Mouse (Mus musculus) B cell, adult 2 months (primary cell): ENCODE data around the gene B9d2.
"Not testable (repeated sequence)": the region's sequence is repeated elsewhere in the genome, so short reads cannot be mapped to it uniquely, and the experiment has no call there.

Source experiments
- DNase-seq, 2 experiments: peaks; one replicate each; pipeline ENCODE4 v3.0.0; 2022

B9d2 gene

DNA sequence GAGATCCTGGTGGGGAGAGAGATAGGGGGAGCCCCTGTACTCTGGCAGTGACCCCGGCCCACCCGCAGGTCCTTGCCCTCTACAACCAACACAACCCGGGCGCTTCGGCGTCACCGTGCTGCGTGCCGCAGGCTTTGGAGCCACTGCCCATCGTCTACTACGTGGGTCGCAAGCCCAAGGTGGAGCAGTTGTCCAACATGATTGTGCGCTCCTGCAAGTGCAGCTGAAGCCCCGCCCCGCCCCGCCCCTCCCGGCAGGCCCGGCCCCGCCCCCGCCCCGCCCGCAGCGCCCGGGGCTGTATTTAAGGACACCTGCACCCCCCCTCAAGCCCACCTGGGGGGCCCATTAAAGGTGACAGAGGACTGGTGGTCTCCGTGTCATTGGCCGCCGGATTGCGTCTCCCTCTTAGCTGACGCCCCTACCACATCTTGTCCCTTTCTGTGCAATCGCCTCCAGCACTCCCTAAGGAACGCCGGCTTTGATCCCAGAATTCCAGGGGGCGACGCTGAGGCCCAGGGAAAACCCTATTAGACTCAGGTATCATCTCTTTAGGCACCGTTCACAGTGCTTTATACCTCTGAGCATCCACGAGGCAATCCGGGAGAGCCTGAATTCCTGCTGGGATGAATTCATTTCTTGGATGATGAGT, 24.3 kb downstream of the B9d2 start:
- DNase-seq: no peak

DNA sequence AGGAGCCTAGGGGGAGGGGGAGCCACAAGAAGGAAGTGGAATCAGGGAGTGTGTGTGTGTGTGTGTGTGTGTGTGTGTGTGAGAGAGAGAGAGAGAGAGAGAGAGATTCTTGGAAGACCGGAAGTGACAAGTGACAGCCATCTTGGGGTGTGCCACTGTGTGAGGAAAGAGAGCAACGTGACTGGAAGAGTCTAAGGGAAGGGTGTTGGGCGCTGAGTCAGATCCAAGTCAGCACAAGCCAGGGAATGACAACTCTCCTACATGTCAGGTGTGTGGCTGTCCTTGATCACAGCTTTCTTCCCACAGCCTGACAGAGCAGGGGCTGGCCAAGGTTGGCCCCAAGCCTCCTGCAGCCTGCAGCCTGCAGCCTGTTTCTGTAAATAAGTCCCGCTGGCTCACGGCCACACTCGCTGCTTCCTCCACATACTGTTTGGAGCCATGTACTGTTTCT, 25.2 kb downstream of the B9d2 start:
- DNase-seq: peak; percentile 19 to 26

DNA sequence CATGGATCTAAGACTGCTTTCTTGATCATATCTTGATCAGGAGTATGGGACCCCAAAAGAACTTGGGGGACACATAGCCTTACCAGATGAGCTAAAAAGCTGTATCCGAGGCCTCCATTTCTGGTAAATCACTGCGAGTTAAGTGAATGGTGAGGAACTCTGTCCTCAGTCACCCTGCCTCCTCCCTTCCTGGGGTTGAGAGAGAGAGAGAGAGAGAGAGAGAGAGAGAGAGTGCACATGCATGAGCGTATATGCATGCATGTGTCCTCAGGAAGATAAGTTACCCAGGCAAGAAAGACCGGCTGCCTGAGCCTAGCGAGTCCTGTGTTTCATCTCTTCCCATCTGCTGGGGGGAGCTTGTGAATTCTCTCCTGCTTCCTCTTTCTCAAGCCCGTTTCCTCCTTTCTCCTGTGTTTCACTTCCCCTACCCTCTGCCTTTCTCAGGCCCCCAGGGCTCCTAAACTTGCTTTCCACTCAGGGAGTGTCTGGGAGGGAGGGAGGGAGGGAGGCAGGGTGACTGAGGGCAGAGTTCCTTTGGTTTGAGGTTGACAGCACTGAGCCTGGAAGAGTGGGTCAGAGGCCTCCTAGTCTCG, 26.1 kb downstream of the B9d2 start:
- peak; percentile 38 to 45 for DNase-seq

DNA sequence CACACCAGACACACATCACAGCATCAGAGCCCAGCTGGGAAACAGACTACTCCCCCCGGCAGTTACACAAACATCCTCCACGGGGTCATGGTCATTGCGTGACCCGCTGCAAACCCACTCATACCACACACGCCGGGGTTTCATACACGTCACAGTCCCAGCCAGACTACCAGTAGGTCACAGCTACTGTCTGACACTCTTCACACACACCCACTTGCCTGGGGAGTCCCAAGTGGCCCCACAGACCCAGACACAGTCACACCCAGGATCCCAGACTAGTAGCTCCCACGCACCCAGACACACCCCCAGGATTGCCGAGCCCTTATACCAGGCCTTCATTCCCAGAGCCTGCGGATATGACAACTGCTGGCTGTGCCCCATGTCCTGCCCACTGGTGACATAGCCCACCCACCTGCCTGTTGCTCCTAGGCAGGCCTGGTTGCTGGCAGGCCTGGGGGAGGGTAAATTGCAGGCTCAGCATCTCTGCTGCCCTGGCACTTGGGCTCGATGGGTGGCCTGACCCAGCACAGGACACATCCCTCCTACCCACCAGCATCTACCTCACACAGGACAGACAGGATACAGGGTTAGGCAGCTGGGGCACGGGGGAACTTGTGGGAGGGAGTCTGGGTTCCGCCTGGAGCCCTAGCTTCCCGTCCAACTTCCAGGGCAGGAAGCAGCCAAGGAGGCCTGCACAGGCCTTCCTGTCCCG, 27.2 kb downstream of the B9d2 start:
- DNase-seq: peak; percentile 59 to 68

DNA sequence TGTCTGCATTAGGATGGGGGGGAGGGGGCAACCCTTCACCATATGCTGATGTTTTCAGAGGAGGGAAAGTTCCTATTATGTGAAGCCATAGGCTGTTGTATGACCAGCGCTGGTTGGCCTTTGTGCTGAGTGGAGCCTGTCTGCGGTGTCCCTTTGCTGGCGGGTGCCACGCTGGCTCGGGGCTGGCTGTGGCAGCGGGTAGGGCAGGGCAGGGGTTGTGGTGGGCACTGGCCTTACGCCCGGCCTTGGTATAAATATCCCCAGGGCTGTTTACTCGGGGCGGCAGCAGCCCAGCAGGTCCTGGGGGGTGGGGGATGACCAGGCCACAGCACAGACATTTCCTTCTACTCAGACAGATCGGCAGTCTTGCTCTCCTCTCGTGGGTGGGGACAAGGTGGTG, 29.4 kb downstream of the B9d2 start:
- no peak for DNase-seq

DNA sequence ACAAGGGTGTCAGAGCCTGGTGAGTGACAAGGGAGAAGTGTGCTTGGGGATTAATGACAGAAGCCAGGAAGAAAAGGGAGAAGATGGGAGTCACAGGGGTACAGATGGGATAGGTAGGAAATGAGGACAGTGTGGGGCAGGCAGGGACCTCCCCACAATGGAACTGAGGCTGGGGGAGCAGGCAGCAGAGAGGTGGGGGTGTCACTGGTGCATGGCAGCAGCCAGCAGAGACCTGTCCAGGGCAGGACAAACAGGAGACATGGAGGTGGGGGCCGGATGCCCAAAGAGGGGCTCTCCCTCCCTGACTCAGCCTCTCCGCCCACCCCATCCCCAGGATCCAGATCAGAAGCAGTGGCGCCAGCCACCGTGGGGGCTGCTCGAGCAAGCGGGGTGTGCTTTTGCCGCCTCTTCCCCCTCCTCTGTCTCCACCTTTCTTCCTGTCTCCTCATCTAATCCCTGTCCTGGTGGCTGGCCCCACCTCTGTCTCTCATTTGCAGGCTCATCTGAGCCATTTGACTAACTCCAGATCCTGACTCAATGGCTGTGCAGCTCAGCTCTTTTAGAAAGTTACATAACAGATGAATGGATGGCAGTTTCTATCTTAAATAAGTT, 30.0 kb downstream of the B9d2 start:
- DNase-seq: peak; percentile 44 to 50

DNA sequence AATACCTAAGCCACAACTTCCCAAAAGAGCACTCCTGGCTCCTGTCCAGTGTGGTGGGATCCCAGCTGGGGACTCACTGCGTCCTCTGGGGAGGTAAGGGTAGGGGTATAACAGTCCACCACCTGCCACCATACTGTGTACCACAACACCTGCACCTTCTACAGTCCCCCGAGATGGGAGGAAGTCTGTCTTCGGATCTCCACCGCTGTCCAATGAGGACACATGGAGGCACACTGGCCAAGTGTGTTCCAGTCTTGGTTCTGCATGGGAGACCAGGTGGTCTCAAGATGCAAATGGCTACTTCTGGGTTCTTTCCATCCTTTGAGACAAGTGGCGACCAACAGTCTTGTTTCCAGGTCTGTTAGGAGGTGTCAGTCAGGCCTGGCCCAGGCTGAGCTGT, 30.6 kb downstream of the B9d2 start:
- DNase-seq: peak in 1 of 2 experiments; percentile 28

DNA sequence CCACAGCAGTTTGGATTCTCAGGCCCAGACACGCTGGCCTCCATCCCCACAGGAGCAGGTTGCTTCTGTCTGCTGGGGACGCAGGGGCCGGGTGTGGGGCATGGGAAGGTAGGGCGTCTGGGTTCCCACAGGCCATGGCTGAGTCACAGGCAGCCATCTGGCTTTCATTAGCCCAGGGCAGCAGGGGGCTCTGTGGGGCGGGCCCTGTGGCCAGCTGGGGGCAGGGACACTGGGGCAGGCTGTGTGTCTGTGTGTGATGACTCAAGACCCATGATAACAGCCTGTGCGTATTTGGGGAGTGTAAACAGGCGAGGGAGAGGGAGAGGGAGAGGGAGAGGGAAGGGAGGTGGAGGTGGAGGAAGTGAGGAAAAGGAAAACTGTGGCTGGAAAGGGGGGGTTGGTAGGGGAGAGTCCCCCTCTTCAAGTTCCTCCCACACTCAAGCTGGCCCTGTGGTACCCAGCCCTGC, 31.2 kb downstream of the B9d2 start:
- peak in 1 of 2 experiments; percentile 18 for DNase-seq

DNA sequence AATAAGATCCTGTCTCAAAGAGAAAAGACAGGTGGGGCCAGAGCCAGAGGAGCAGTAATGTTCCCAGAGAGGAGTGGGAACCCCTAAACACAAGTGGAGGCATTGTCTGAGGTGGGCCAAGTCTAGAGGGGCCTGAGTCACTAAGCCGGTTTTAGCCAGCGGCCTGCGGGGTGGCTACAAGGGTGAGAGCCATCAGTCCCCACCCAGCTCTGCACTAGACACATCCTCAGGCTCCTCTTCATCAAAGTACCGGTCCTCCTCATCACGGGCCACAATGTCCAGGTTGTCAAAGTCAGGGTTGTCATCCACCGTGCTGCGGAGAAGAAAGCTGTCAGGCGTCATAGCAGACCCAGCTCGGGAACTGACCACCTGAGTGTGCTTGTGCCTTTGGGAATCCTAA, 32.2 kb downstream of the B9d2 start:
- no peak for DNase-seq

DNA sequence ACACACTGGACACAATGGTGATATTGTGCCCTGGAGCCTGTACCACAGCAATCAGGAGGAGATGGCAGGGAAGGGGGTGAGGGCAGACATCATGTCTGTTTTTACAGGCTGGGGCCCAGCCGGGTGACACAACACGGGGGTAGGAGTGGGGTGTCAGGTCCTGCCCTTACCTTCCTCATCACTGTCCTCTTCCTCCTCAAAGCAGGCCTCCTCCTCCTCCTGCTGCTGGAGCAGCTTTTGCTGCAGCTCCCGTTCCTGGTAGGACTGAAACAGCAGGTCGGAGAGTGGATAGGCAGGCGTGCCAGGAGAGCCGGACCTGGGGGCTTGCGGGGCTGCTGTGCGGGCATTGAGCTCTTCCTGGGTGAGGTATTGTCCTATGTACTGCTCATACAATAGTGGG, 34.0 kb downstream of the B9d2 start:
- no peak for DNase-seq

DNA sequence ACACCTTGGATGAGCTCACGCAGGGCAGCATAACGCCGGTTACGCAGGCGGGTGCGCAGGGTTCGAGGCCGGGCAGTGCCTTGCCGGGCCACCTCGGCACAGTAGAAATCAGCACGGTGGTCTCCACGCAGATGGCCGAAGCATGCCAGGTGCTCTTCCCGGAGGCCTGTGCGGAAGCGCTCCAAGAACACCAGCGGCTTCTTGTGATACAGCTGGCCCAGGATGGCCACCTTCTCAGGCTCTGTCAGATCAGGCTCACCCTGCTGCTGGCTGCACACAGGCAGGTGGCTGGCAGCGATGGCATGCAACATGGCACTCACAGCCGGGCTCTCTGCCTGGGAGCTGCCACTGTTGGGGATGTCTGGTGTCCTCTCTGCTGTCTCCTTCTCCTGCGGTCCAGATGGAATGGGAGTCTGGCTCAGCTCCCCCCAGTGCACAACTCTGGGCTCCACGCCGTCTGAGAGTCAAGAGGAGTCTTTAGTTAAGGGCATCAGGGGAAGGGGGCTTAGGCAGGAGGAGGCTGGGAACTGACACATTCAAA, 35.2 kb downstream of the B9d2 start:
- DNase-seq: no peak

DNA sequence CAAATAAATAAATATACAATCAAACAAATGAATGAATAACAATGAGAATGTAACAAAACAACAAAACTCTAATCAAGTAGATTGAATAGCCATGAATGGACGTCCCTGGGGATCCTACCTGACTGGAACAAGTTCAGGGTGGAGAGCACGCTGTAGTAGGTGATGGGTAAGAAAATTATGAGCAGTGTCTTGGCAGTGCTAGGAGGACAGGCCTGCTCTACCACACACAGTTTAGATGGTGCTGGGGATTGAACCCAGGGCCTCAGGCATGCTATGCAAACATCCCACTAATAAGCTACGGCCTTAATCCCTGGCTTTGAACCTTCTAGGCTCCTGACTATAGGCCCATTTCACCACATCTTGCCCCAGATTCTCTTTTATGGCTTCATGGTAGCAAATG, 36.9 kb downstream of the B9d2 start:
- no peak for DNase-seq

DNA sequence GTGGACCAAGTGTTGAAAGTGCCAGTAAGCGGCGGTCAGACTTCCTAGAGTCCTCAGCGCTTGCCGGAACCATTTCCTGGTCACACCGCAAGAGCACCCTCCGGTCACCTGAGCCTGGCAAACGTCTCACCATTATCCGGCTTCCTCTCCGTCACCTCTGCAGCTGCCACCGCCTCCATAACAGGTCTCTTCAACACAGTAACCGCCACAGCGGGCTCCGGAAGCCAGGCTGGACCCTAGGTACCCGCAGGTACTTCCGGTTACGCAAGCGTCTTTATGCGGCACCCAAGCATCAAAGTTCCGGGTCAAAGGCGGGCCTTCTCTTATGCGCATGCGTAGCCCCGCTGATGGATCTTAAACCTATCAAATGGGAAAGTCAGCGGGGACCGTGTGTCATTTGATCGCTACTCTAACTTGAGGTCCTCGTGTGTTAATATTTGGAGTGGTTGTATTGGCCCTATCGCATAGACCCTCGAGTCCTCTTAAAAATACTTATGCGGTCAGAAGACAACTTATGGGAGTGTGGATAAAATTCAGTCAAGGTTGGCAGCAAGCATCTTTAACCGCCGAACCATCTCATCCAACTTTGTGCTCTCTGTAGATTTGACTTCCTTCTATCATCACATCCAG, 38.3 kb downstream of the B9d2 start, which contains the start of gene Ccdc97:
TSS of gene Ccdc97 (minus strand) at position 301 of the 630 bp plus-strand sequence.
- DNase-seq: peak; percentile 89 to 90

DNA sequence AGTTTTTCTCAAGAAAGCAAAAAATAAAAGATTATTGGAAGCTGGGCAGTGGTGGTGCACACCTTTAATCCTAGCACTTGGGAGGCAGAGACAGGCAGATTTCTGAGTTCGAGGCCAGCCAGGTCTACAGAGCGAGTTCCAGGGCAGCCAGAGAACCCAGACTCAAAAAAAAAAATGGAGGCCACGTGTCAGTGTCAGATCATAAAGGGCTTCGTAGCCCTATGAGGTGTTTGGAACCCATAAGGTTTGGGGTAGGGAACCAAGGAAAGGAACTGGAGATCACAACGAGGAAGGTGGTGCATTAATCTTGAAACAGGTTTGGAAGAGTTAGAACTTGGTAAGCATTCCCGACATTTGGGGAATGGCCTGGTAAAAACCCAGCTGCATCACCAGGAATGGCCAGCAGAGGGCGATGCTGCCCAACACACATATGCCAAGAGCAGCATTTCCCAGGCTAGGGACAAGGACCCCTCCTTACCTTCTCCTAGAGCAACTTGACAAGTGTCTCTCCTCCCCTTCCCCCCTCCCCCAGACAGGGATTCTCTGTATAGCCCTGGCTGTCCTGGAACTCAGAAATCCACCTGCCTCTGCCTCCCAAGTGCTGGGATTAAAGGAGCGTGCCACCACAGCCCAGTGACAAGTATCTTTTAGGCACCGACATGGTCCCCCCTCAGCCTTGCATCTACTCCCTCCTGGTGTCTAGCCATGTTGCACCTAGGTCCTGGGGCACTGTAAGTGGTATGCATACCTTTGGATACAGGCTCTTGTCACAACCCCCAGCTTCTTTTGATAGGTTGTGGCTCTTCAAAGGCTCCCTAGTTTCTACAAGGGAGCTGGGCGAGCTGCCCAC, 39.4 kb downstream of the B9d2 start:
- peak; percentile 71 to 73 for DNase-seq

DNA sequence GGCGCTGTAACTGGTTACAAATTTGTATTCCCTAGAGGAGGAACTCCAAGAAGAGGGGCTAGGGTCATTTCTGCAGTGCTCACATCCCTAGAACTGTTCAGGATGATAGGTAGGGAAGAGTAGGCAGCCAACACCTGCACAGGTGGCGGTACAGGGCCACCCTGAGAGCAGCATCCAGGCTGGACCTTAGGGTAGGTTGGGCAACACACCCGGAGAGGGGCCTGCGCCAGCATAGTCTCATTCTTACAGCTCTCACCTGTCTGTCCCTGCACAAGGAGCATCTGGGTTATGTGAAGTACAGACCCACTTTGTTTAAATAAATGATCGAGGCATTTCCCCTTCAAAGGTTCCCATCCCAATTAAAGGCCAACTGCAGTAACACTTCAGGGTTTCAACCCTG, 40.2 kb downstream of the B9d2 start:
- DNase-seq: no peak

DNA sequence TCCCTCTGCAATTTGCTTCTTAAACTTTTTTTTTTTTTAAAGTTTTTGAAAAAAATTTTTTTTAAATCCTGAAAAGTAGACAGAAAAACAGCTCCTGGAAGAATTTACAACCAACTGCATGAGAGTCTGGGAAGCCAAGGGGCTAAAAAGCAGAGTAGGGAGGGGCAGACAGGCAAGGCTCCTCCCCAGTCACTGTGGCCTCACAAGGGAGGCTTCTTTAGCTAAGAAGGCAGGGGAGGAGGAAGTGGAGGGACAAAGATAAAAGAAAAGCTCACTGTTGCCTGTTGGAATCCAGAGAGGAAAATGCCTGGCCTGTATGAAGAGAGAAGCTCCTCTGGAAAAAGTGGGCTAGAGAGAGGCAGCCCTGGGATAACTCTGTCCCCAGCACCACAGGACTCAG, 41.2 kb downstream of the B9d2 start:
- DNase-seq: not testable (repeated sequence)

DNA sequence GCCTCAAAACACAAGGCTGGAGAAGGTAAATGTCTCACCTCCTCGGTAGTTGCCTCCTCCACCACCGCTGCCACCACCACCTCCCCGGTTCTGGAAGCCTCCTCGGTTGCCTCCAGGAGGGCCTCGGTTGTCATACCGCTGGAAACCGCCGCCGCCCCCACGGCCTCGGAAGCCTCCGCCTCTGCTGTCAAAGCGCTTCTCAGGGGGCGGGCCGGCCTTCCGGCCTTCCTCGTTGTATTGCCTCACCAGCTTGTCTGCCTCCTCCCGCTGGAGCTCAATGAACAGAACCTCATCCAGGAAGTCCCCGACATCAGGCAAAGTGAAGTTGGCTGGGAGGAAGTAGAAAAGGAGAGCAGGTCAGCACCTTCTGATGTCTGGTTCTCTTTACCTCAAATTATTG, 45.3 kb downstream of the B9d2 start:
- DNase-seq: no peak

DNA sequence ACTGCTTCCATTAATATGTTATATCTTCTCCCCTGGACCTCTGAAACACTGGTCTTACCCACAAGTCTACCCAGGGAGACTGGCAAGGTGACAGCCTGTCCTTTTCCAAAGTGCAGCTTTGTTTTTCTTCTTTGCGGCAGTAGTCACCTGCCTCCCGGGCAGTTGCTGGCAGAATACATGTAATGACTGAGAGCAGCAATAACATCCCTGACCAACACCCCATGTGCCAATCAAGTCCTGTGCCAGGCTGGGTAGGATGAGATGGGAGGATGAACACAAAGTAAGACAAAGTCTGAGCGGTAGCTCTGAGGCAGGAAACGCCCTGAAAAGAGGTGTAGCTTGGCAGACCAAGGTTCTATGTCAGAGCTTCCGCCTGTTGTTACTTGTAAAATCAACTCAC, 47.2 kb downstream of the B9d2 start:
- DNase-seq: no peak

DNA sequence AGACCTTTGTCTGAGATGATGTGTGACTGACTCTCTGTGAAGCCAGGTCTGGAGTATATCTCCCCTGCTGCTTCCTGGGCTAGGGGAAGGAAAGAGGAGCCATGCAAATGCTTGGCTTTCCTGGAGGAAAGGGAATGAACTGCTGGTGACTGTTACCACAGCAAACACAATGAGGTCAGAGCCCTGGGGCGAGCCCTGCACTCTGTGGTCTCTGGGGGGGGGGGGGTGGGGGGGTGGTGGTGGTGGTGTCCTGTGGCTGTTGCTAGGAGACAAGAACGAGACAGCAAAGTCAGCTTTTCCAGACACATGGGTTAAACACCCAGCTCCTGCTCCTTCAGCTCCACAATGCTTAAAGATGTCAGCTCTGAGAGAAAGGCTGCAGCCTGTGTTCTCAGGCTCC, 48.8 kb downstream of the B9d2 start:
- no peak for DNase-seq

DNA sequence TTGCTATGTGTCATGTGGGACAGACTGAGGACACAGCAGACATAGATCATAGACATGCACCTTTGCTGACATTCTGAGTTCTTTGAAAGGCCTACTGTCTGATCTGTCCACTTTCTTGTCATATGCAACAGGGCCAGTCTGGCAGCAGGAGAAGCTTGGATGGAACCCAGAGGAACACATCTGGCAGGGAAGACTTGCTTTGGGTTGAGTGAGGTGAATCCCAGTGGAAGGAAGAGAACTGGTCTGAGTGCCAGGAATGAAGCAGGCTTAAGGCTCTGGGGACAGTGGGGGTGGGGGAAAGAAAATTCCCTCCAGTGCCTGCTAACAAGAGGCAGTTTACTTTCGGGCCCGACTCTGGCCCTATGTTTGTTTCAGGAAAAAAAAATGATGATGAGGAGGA, 49.3 kb downstream of the B9d2 start:
- no peak for DNase-seq

DNA sequence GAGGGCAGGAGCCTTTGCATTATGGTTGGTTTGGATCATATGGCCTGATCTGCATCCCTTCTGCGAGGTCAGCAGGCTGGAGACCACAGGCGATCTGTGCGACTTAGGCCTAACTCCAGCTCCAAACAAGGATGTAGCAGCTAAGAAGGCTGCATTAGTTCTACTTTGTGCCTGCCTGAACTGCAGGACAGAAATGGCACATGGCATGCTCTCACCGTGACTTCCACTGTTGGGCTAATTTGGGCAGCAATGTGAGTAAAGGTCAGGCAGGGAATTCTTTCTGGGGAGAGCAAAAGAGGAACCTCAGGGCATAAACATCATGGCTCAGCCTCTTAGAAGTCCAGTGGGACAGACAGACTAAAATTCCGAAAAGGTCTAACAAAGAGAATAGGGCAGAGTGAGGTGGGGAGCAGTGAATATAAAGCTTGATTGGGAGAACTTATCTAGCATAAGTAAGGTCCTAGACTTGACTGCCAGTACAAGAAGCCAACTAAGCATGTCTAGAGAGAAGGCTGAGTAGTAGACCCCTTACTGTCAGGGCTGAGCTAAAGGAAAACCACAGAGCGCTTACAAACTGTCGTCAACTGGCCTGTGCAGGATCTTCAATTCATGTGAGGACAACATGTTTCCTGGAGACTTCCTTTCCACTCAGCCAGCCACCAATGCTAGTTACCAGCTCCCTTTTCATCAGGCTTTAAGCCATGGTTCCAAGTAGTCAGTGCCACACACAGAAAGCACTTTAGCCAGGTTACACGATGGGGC, 50.9 kb downstream of the B9d2 start:
- DNase-seq: no peak
